Mouse (Mus musculus) midbrain, postnatal 0 days (tissue): ENCODE results near the gene Reep1. TPM values are rescaled to one million over a fixed set of nuclear protein-coding genes. Genes with fewer than 3 reads are reported as not detected.

Source experiments
- ATAC-seq: fragments of 200-750 bp; cut with Nextera tagmentation; 2 replicates; pipeline ENCODE4 v1.8.0; 2017; ENCODE audit warnings: moderate number of reproducible peaks, mild to moderate bottlenecking, moderate TSS enrichment, moderate library complexity; ENCODE audit not compliant: low FRiP score
- DNase-seq: peaks from one replicate; pipeline ENCODE4 v3.0.0-alpha.2; 2015; ENCODE audit warnings: low spot score
- H3K27ac ChIP-seq: fragments of 300-500 bp; sonication (generic); 2 replicates; pipeline ENCODE4 v1.5.1; 2014; ENCODE audit warnings: low read depth, mild to moderate bottlenecking, low read length, mixed read lengths
- H3K27me3 ChIP-seq: fragments of 300-500 bp; sonication (generic); 2 replicates; pipeline ENCODE4 v1.6.1; 2014; ENCODE audit warnings: low read length, control low read depth, mixed read lengths; ENCODE audit not compliant: insufficient read depth
- H3K36me3 ChIP-seq: fragments of 300-500 bp; sonication (generic); 2 replicates; pipeline ENCODE4 v1.6.1; 2014; ENCODE audit warnings: low read length, control low read depth, mixed read lengths; ENCODE audit not compliant: insufficient read depth
- H3K4me1 ChIP-seq: fragments of 300-500 bp; sonication (generic); 2 replicates; pipeline ENCODE4 v1.6.1; 2014; ENCODE audit warnings: mild to moderate bottlenecking, control low read depth, antibody characterized with exemption, low read length, mixed read lengths; ENCODE audit not compliant: insufficient read depth
- H3K4me2 ChIP-seq: fragments of 300-500 bp; sonication (generic); 2 replicates; pipeline ENCODE4 v1.6.1; 2014; ENCODE audit warnings: low read depth, mild to moderate bottlenecking, low read length, mixed read lengths; ENCODE audit not compliant: poor library complexity, severe bottlenecking
- H3K4me3 ChIP-seq: fragments of 300-500 bp; sonication (generic); 2 replicates; pipeline ENCODE4 v1.5.1; 2014; ENCODE audit warnings: low read depth, mild to moderate bottlenecking, low read length, moderate library complexity
- H3K9ac ChIP-seq: fragments of 300-500 bp; sonication (generic); replicated peaks from 2 replicates; pipeline ENCODE4 v1.6.1; 2014; ENCODE audit warnings: mild to moderate bottlenecking, low read length, moderate library complexity, mixed read lengths; ENCODE audit not compliant: poor library complexity, severe bottlenecking
- H3K9me3 ChIP-seq: fragments of 300-500 bp; sonication (generic); 2 replicates; pipeline ENCODE4 v1.6.1; 2016; ENCODE audit warnings: low read length, control low read depth
- CTCF ChIP-seq: IDR thresholded peaks from 2 replicates; pipeline ENCODE4 v1.5.1; 2016; ENCODE audit warnings: antibody characterized with exemption, mild to moderate bottlenecking
- WGBS: fragments of 180-500 bp; shearing (Covaris S2); extraction: QIAGEN DNeasy Blood & Tissue Kit; methylation state at CpG from one replicate; pipeline ENCODE4 v1.1.7; 2014; 5-methylcytosine and 5-hydroxymethylcytosine counted together
- polyA plus RNA-seq: library from polyadenylated mRNA; unstranded; fragments of >200 nt; fragmentation: Nextera tagmentation; extraction: Ambion mirVana; gene quantifications from 2 replicates; pipeline ENCODE4 v1.2.1, GENCODE M21; 2015
- total RNA-seq: library from RNA; depleted of rRNA; stranded (reverse); fragments of >200 nt; gene quantifications from 2 replicates; pipeline ENCODE4 v1.2.3, GENCODE M21; 2014

The Reep1 gene
- total and polyA plus RNA-seq, 2 experiments from 2014 or later: 274 to 404 TPM

DNA sequence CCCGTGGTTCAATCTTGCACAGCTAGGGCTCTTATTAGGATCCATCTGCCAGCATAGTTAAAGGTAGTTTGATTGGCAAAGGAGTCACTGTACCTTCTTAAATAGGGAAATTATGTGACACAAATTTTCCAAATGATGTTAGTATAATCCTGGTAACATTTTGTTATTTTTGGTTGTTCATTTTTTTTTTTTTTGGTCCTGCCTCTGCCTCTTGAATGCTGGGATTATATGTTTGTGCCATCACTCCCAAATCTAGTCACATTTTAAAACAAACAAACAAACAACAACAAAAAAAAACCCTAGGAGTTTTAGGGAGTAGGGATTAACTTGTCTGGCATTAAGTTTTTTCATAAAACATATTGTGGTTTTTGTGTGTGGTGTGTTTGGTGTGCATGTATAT, 119.5 kb downstream of the Reep1 start, which contains the start of gene Mrpl35:
Gene Mrpl35 (minus strand): TSS at position 101 of the 400 bp plus-strand sequence.
- TF ChIP-seq CTCF: no peak
- Histone ChIP-seq H3K4me1 (no peaks in the 10 kb centered on the region), H3K4me2 (no peak within 1 kb of the TSS), H3K9me3 (no peaks in the 10 kb centered on the region), H3K36me3 (no peaks in the 10 kb centered on the region), H3K27me3 (no peaks in the 10 kb centered on the region; the same call in 1 of the 2 replicates), H3K4me3 (no peak within 1 kb of the TSS), H3K9ac (no peak within 1 kb of the TSS), H3K27ac (no peak within 1 kb of the TSS)
- WGBS: 28% methylated on average over 1 of the region's 1 CpGs
- no peak for ATAC-seq
- DNase-seq: no peak

- H3K9ac ChIP-seq: no peak overlapping the region
- no peaks in the 10 kb centered on the region for H3K9me3 ChIP-seq
- H3K4me1 ChIP-seq: 0 out of 2 replicates have a peak, but pooled peaks cover 7% of the 10 kb centered on the region
- H3K36me3 ChIP-seq: no peaks in the 10 kb centered on the region
- no peak for TF ChIP-seq CTCF
- no peaks in the 10 kb centered on the region; the same call in 1 of the 2 replicates for H3K27me3 ChIP-seq
- no peak overlapping the region for H3K4me2 ChIP-seq
- no peak for ATAC-seq
- 87% methylated on average over 9 of the region's 9 CpGs for WGBS
- H3K4me3 ChIP-seq: no peak overlapping the region
- H3K27ac ChIP-seq: no peak overlapping the region
- DNase-seq: no peak
Observed at GRCm38 (mm10) chr6:71829768-71830167, 122.4 kb downstream of the Reep1 start.

- DNase-seq (peak; percentile 98), ATAC-seq (peak; percentile 99)
- peak within 1 kb of the TSS; percentile 57 for H3K4me2 ChIP-seq
- no peaks in the 10 kb centered on the region for H3K36me3 ChIP-seq
- peak within 1 kb of the TSS; percentile 90 for H3K9ac ChIP-seq
- H3K4me1 ChIP-seq: 0 out of 2 replicates have a peak, but pooled peaks cover 7% of the 10 kb centered on the region
- no peaks in the 10 kb centered on the region; the same call in 1 of the 2 replicates for H3K27me3 ChIP-seq
- peak within 1 kb of the TSS; percentile 96 for H3K27ac ChIP-seq
- TF ChIP-seq CTCF: peak; percentile 33
- H3K4me3 ChIP-seq: peak within 1 kb of the TSS; percentile 62
- H3K9me3 ChIP-seq: no peaks in the 10 kb centered on the region
- WGBS: under 1% methylated on average over 62 of the region's 64 CpGs
Observed at GRCm38 (mm10) chr6:71830690-71831580, 123.6 kb downstream of the Reep1 start, which contains the start of gene Immt. Gene Immt (plus strand): TSS chr6:71831331.

DNA sequence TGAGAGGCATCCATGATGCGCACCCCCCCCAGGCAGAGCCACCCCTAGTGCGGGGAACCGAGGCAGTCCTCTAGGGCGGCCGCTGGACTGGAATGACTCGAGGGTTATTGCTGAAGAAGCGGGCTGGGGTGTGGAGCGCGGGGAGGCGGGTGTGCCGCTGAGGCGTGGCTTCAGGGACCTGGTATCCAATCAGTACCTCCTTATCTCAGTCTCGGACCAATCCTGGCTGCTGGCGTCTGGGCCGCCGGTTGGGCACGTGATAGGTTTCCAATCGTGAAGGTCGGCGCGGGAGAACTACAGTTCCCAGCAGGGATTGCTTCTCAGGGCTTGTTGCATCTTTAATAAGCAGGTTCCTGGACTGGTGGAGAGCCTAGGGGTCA, 124.2 kb downstream of the Reep1 start:
- Histone ChIP-seq H3K27me3 (no peaks in the 10 kb centered on the region; the same call in 1 of the 2 replicates), H3K36me3 (no peaks in the 10 kb centered on the region), H3K9ac (peak overlapping the region; percentile 90), H3K4me3 (peak overlapping the region; percentile 62), H3K27ac (peak overlapping the region; percentile 96), H3K4me1 (0 out of 2 replicates have a peak, but pooled peaks cover 7% of the 10 kb centered on the region), H3K9me3 (no peaks in the 10 kb centered on the region), H3K4me2 (peak overlapping the region; percentile 57)
- TF ChIP-seq CTCF: no peak; the same call in 1 of the 2 replicates
- DNase-seq (peak; percentile 98), ATAC-seq (peak; percentile 99)
- WGBS: 0% methylated on average over 20 of the region's 21 CpGs

GRCm38 (mm10) chr6:71836811-71837210, 129.4 kb downstream of the Reep1 start:
- no peak overlapping the region for H3K27ac ChIP-seq
- H3K9ac ChIP-seq: no peak overlapping the region
- TF ChIP-seq CTCF: no peak
- H3K4me1 ChIP-seq: 0 out of 2 replicates have a peak, but pooled peaks cover 7% of the 10 kb centered on the region
- ATAC-seq (no peak), DNase-seq (no peak)
- H3K36me3 ChIP-seq: no peaks in the 10 kb centered on the region
- H3K4me3 ChIP-seq: no peak overlapping the region
- H3K9me3 ChIP-seq: no peaks in the 10 kb centered on the region
- H3K4me2 ChIP-seq: no peak overlapping the region
- H3K27me3 ChIP-seq: no peaks in the 10 kb centered on the region
- WGBS: 70% methylated on average over 2 of the region's 2 CpGs

DNA sequence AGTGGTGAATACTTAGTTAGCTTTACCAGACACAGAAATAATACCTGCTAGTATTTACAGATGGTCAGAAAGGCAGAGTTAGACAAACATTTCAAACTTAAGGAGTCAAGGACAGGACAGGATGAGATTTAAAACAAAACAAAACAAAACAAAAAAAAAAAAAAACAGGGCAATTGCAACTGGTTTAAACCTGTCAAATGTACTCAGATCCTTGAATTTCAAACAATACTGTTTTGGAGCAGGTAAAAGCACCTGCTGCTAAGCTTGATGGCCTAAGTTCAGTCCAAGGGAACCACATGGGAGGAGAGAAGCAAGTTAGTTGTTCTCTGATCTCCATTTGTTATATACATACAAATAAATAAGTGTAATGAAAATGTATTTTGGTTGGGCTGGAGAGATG, 132.5 kb downstream of the Reep1 start:
- no peaks in the 10 kb centered on the region for H3K4me1 ChIP-seq
- no peak for ATAC-seq
- H3K4me3 ChIP-seq: no peak overlapping the region
- H3K27me3 ChIP-seq: no peaks in the 10 kb centered on the region
- TF ChIP-seq CTCF: no peak
- no peak overlapping the region for H3K9ac ChIP-seq
- no peak overlapping the region for H3K27ac ChIP-seq
- no peaks in the 10 kb centered on the region for H3K9me3 ChIP-seq
- H3K36me3 ChIP-seq: no peaks in the 10 kb centered on the region
- no peak for DNase-seq
- H3K4me2 ChIP-seq: no peak overlapping the region
